Mouse (Mus musculus): ENCODE measurements at regions not wholly inside any gene's neighbourhood (a gene's known extent, or its start where the extent isn't known, plus 50 kb on each side); places are given as distances from the start of the nearest gene placed in this dataset.

DNA sequence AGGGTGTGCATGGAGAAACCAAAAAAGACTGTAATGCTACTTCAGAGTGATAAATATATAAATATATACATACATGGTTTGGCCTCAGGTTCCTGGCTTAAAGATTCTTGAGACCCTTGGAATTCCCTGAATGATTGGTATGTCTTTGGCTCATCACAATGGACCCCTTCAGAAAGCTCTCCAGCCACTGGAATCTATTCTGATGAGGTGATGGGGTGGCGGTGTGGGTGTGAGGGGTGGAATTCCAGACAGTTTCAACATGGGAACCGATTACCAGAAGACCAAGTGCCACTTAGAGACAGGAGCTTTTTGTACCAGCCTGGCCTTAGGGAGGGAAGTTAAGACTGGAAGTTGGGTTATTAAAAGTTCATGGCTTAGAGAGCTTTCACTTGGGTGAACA, 190.1 kb downstream of the Galc start:
- no peak for ATAC-seq (replicated peaks)
- WGBS: 54% methylated on average over 2 of the region's 2 CpGs

DNA sequence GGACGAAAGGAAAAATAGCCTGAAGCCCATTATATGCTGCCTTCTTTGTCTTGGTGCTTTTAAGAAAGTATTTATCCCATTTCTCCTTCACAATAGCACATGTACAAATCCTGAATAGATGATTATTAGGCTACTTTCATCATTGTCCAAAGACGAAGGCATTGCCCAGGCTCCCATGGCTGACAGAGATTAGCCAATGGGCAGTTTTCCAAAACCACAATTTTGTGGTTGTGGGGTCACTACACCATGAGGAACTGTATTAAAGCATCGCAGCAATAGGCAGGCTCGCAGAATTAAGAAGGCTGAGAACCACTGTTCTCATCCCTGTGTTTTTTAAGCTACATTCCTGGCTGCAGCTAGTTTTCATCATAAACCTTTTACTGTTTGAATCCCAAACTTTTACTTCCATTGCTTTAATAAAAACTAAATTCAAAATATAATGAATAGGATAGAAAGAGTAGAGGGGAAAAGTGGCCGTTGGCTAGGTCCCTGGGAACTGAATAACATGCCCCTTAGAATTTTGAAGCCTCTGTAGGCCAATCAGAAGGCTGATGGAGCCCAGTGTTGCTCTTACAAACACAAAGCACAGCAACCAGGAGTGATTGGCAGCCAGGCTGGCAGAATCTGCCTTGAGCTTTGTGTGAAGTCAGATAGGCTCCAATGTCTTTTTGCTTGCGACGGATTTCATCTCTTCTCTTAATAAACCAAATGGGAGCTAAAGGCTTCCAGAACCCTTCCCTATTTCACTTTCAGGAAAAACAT, 199.7 kb downstream of the Galc start:
- WGBS: 18% methylated on average over 7 of the region's 7 CpGs
- peak overlapping the region; percentile 68 for H3K27ac ChIP-seq (replicated peaks)

More for the DNA sequence above, 190.1 kb downstream of the Galc start:
- H3K4me3 ChIP-seq: no peak overlapping the region
- H3K27me3 ChIP-seq: no peaks in the 10 kb centered on the region
- H3K36me3 ChIP-seq: no peaks in the 10 kb centered on the region
- no peak overlapping the region for H3K27ac ChIP-seq (replicated peaks)
- no peak overlapping the region for H3K9ac ChIP-seq (replicated peaks)
- no peak overlapping the region for H3K4me2 ChIP-seq (replicated peaks)
- no peaks in the 10 kb centered on the region for H3K4me1 ChIP-seq
- no peaks in the 10 kb centered on the region for H3K9me3 ChIP-seq

DNA sequence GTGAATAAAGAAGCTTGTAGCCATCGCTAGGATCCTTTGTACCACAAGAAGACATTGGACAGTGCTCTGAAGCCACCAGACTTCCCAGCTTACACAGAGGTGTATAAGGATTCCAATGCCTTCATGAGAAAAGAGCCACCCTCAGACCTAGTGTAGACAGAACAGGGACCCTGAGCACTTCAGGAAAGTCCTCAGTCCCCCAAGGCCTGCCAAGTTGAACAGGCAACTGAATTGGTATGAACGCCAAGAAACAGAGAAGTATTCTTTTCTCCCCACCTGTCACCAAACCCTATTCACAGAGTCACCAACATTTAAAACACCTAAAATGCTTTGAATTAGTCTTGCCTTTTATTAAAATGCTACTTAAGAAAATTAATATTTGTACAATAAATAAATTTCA, 200.3 kb downstream of the Galc start:
- WGBS: 65% methylated on average over 2 of the region's 2 CpGs
- Histone ChIP-seq H3K4me1 (peaks cover 13% of the 10 kb centered on the region), H3K4me3 (no peak overlapping the region), H3K4me2 (replicated peaks) (no peak overlapping the region), H3K9me3 (no peaks in the 10 kb centered on the region), H3K27me3 (no peaks in the 10 kb centered on the region), H3K27ac (replicated peaks) (peak overlapping the region; percentile 68), H3K9ac (replicated peaks) (no peak overlapping the region), H3K36me3 (no peaks in the 10 kb centered on the region)
- peak; percentile 66 for ATAC-seq (replicated peaks)

More for the DNA sequence above, 199.7 kb downstream of the Galc start:
- Histone ChIP-seq H3K36me3 (no peaks in the 10 kb centered on the region), H3K27me3 (no peaks in the 10 kb centered on the region), H3K4me3 (no peak overlapping the region), H3K4me2 (replicated peaks) (no peak overlapping the region), H3K9me3 (no peaks in the 10 kb centered on the region), H3K9ac (replicated peaks) (no peak overlapping the region), H3K4me1 (peaks cover 13% of the 10 kb centered on the region)
- ATAC-seq (replicated peaks): peak; percentile 94

DNA sequence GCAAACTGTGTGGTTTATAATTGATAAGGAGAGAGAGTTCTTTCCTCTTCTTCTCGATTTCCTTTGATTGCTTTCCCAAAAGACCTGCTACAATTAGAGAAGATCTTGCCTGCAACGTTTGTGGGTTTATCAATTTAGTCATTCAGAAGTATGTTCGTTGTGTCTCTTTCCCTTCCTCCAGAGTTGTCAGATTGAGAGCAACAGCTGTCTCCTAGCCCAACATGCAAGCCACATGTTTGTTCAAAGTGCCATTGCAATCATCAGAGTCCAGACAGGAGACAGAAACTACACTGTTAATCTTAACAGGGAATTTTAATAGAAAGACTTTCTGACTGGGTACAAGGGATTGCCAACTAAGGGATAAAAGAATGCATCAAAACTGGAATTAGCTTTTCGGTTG, 208.3 kb downstream of the Galc start:
- H3K27me3 ChIP-seq: no peaks in the 10 kb centered on the region
- peak overlapping the region; percentile 37; the same call in 1 of the 2 replicates for H3K27ac ChIP-seq (replicated peaks)
- H3K9ac ChIP-seq (replicated peaks): no peak overlapping the region
- H3K36me3 ChIP-seq: no peaks in the 10 kb centered on the region
- ATAC-seq (replicated peaks): no peak
- no peaks in the 10 kb centered on the region for H3K9me3 ChIP-seq
- no peak overlapping the region for H3K4me3 ChIP-seq
- WGBS: 73% methylated on average over 4 of the region's 4 CpGs
- H3K4me1 ChIP-seq: peaks cover 24% of the 10 kb centered on the region
- no peak overlapping the region for H3K4me2 ChIP-seq (replicated peaks)

DNA sequence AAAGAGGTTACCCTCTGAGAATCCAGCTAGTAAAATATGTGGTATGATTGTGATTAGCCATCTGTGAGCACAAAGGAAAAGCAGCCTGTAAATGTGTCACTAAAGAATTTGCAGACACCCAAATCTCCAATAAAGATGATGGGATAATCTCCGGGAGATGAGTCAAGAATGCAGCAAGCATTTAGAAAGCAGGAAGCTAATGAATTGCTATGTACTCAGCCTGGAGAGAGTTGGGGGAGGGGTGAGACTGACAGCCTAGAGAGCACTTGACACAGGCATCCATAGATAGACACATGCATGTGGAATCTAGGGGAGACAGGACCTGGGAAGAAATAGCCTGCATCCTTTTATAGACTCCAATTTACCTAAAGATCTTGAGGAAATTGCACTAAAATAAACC, 208.8 kb downstream of the Galc start:
- WGBS: 20% methylated on average over 1 of the region's 1 CpGs
- Histone ChIP-seq H3K9ac (replicated peaks) (no peak overlapping the region), H3K27ac (replicated peaks) (peak overlapping the region; percentile 37; the same call in 1 of the 2 replicates), H3K36me3 (no peaks in the 10 kb centered on the region), H3K4me2 (replicated peaks) (no peak overlapping the region), H3K4me3 (no peak overlapping the region), H3K9me3 (no peaks in the 10 kb centered on the region), H3K4me1 (peaks cover 25% of the 10 kb centered on the region), H3K27me3 (no peaks in the 10 kb centered on the region)
- no peak for ATAC-seq (replicated peaks)

DNA sequence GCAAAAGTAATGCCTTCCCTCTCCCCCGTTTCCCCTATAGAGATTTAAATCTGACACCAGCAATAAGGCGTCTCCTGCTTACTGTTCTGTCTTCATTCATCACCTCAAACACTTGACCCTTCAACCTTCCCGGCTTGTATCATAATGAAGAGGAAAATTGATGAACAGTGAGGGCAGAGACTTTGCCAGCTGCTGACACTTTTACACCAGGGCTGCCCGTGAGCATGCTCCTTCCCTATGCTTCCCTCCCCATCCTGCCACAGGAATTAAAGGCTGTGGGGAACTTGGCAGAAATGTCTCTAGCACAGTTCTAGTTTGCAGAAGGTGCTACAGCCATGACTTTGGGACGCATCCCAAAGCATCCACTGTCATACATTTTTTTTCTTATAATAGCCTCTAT, 209.2 kb downstream of the Galc start:
- ATAC-seq (replicated peaks): no peak
- Histone ChIP-seq H3K4me3 (no peak overlapping the region), H3K9ac (replicated peaks) (no peak overlapping the region), H3K9me3 (no peaks in the 10 kb centered on the region), H3K27me3 (no peaks in the 10 kb centered on the region), H3K36me3 (no peaks in the 10 kb centered on the region), H3K4me2 (replicated peaks) (no peak overlapping the region), H3K4me1 (peaks cover 25% of the 10 kb centered on the region), H3K27ac (replicated peaks) (peak overlapping the region; percentile 37; the same call in 1 of the 2 replicates)
- 46% methylated on average over 5 of the region's 5 CpGs for WGBS

DNA sequence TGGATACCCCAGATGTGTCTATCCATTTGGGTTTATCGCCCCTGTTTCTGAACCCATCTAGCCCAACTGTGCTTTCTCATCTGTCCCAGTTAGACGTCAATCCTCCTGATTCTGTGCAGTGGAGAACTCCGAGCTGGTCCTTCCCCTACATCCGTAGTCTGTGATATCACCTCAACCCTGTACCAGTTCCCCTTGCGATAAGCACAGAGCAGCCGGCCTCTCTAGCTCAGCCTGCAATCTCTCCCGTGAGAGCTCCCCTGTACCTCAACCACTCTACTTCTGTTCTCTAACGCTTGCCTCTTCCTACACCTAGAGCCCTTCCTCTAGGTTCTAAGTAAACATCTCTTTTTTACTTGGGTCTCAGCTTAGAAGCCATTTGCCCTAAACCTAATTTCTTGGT, 211.5 kb downstream of the Galc start:
- peak overlapping the region; percentile 7; the same call in 1 of the 2 replicates for H3K27ac ChIP-seq (replicated peaks)
- ATAC-seq (replicated peaks): no peak
- no peak overlapping the region for H3K4me3 ChIP-seq
- H3K27me3 ChIP-seq: no peaks in the 10 kb centered on the region
- H3K4me2 ChIP-seq (replicated peaks): no peak overlapping the region
- no peaks in the 10 kb centered on the region for H3K9me3 ChIP-seq
- H3K9ac ChIP-seq (replicated peaks): no peak overlapping the region
- H3K4me1 ChIP-seq: peaks cover 25% of the 10 kb centered on the region
- WGBS: 82% methylated on average over 8 of the region's 8 CpGs
- H3K36me3 ChIP-seq: no peaks in the 10 kb centered on the region

DNA sequence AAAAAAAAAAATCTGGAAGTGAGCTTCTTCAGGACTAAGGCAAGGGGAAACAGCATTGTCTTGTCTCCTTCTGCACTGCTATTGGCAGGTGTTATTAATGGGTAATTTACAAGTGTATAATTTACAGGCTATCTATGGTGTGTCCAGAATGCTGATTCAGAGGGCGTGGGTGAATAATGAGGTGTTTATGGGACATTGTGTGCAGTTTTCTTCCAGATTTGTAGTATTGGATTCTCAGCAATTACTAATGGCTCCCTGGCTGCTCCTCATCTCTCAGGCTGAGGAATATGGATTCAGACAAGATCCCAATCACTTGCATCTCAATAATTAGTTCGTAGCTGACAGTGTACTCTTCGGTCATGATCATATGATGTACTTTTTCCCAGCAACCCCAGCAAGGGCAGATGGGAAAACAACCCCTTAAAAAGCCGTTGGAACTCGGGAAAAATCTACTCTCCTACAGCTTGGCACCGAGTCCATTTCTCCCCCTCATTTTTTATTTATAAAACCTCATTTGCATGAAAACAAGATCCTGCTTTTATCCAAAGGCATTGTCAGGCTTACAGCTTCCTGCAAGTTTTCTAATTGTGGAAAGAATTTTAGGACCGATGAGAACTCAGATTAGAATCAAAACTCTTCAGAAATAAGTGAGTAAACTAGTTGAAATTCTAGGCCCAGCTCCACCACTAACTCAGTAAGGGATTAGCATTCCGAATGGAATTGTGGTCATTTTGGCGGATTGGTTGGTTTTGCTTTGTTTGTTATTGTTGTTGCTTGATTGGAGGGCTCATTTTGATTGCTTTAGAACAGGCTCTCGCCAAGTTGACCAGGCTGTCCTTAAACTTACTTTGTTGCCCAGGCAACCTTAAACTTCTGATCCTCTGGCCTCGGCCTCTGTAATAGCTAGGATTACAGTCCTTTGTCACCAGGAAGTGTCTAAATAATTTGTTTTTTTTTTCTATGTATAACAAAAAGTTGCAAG, 212.5 kb downstream of the Galc start:
- H3K9me3 ChIP-seq: no peaks in the 10 kb centered on the region
- WGBS: 18% methylated on average over 11 of the region's 11 CpGs
- H3K4me3 ChIP-seq: no peak overlapping the region
- peak; percentile 62 for ATAC-seq (replicated peaks)
- no peaks in the 10 kb centered on the region for H3K36me3 ChIP-seq
- peak overlapping the region; percentile 70 for H3K27ac ChIP-seq (replicated peaks)
- no peak overlapping the region for H3K9ac ChIP-seq (replicated peaks)
- peaks cover 25% of the 10 kb centered on the region for H3K4me1 ChIP-seq
- no peaks in the 10 kb centered on the region for H3K27me3 ChIP-seq
- H3K4me2 ChIP-seq (replicated peaks): no peak overlapping the region

DNA sequence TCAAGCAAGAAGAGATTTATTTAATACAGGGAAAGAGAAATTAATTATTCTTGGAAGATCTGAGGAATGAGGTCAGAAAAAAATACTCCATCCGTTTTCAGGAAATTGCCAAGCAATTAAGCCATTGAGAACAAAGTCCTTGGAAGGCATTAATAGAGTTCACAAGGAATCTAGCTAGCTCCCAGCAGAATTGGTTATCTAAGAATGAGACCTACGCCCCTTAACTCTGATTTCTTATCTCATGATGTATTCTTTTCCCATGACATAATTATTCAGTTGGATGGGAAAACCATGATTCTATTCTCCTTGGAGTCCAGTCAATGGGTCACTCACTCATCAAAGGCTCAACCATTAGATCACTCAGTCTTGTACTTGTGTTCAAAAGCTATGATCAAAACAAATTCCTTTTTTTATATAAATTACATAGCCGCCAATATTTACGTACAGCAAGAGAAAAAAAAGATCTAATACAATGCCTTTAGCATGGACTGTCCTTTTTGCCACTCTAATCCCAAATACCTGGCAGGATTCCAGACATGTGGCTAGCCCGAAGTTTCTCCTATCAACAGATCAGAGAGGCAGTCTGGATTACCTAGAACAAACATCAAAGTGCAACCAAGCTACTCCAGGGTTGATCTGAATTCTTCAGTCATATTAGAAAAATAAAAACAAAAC, 213.3 kb downstream of the Galc start:
- no peak overlapping the region for H3K9ac ChIP-seq (replicated peaks)
- no peaks in the 10 kb centered on the region for H3K9me3 ChIP-seq
- no peak overlapping the region for H3K4me2 ChIP-seq (replicated peaks)
- peak overlapping the region; percentile 70 for H3K27ac ChIP-seq (replicated peaks)
- H3K36me3 ChIP-seq: no peaks in the 10 kb centered on the region
- peaks cover 25% of the 10 kb centered on the region for H3K4me1 ChIP-seq
- 24% methylated on average over 5 of the region's 5 CpGs for WGBS
- no peak overlapping the region for H3K4me3 ChIP-seq
- ATAC-seq (replicated peaks): peak; percentile 39
- no peaks in the 10 kb centered on the region for H3K27me3 ChIP-seq

DNA sequence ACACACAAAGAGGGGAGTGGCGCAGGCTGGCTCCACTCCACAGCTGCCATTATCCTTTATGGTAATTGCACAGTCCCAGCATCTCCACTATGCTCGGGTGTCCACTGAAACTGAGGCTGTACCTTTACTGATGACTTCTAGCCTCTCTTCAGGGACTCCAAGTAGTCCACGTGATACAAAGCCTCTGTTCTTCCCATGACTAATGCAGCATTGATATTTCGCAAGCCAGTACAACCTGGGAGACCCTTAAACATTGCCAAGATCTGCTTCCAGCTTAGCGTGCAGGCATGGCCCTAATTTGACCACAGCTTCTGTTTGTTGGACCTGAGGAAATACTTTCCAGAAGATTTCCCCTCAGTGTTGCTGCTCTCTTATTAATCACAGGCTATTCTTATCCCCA, 215.8 kb downstream of the Galc start:
- Histone ChIP-seq H3K9ac (replicated peaks) (no peak overlapping the region), H3K27ac (replicated peaks) (no peak overlapping the region), H3K9me3 (no peaks in the 10 kb centered on the region), H3K36me3 (no peaks in the 10 kb centered on the region), H3K27me3 (no peaks in the 10 kb centered on the region), H3K4me3 (no peak overlapping the region), H3K4me1 (peaks cover 13% of the 10 kb centered on the region), H3K4me2 (replicated peaks) (no peak overlapping the region)
- WGBS: 71% methylated on average over 5 of the region's 5 CpGs
- no peak for ATAC-seq (replicated peaks)

DNA sequence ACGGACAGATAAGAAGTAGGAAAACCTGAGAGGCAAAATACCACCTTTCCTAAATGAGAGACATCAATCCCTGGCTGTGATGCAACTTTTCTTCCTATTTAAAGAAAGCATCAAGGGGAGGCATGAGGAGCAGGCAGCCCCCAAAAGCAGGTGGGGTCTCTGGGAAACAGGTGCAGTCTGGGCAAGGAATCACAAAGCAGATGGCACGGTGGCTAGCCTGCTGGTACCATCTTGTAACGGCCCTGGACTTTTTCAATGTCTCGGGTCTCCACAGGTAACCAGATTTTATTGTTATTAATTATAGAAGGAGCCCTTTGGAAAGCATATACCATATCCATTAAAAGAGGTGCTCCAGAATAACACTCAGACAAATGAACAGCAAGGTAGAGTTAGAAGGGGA, 219.6 kb downstream of the Galc start:
- Histone ChIP-seq H3K9ac (replicated peaks) (no peak overlapping the region), H3K4me2 (replicated peaks) (no peak overlapping the region), H3K36me3 (no peaks in the 10 kb centered on the region), H3K9me3 (no peaks in the 10 kb centered on the region), H3K4me3 (no peak overlapping the region), H3K4me1 (no peaks in the 10 kb centered on the region), H3K27me3 (no peaks in the 10 kb centered on the region), H3K27ac (replicated peaks) (no peak overlapping the region)
- ATAC-seq (replicated peaks): no peak
- WGBS: 86% methylated on average over 4 of the region's 4 CpGs

DNA sequence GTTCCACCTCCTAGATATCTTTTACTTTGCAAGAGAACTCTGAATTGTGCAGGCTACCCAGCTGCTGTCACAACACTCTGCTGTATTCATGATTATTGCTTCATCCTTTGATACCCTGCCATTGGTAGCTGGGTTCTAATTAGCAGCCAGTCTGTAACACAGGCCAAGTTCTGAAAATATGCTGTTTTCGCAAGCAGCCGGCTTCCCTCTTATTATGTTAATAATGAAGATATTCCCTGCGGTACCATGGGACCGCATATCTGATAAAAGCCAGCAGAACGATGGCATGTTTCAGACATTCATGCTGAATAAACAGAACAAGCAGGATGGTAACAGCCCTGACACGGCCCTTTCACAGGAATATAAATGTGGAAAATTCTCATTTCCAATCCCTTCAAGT, 235.6 kb downstream of the Galc start:
- WGBS: 7% methylated on average over 6 of the region's 6 CpGs
- H3K4me3 ChIP-seq: no peak overlapping the region
- H3K36me3 ChIP-seq: no peaks in the 10 kb centered on the region
- no peak overlapping the region for H3K4me2 ChIP-seq (replicated peaks)
- H3K4me1 ChIP-seq: peaks cover 23% of the 10 kb centered on the region
- peak overlapping the region; percentile 64 for H3K27ac ChIP-seq (replicated peaks)
- ATAC-seq (replicated peaks): peak; percentile 95
- no peak overlapping the region for H3K9ac ChIP-seq (replicated peaks)
- H3K27me3 ChIP-seq: no peaks in the 10 kb centered on the region
- no peaks in the 10 kb centered on the region for H3K9me3 ChIP-seq

Measured in forebrain, embryonic 15.5 days (tissue).